Mouse (Mus musculus) cortical plate, adult 2 months (tissue): ENCODE measurements at regions not wholly inside any gene's neighbourhood (a gene's known extent, or its start where the extent isn't known, plus 50 kb on each side); places are given as distances from the start of the nearest gene placed in this dataset.

ENCODE experiments used
- H3K27ac ChIP-seq: fragments of 200-500 bp; 2 replicates; pipeline ENCODE4 v1.5.1; 2012; ENCODE audit warnings: low read length, control low read depth, inconsistent platforms; ENCODE audit not compliant: insufficient read depth
- H3K4me1 ChIP-seq: fragments of 200-500 bp; 2 replicates; pipeline ENCODE4 v1.6.1; 2011; ENCODE audit warnings: low read length; ENCODE audit not compliant: control insufficient read depth, insufficient read depth
- H3K4me3 ChIP-seq: fragments of 200-500 bp; 2 replicates; pipeline ENCODE4 v1.5.1; 2011; ENCODE audit warnings: mild to moderate bottlenecking, low read length, control low read depth; ENCODE audit not compliant: insufficient read depth
- CTCF ChIP-seq: fragments of 200-500 bp; IDR thresholded peaks from 2 replicates; pipeline ENCODE4 v1.5.1; 2011; ENCODE audit warnings: mild to moderate bottlenecking, control low read depth, low read length; ENCODE audit not compliant: insufficient read depth; ENCODE audit errors: extremely low read depth
- POLR2A ChIP-seq: fragments of 200-500 bp; IDR thresholded peaks from 2 replicates; pipeline ENCODE4 v1.6.1; 2011; ENCODE audit warnings: mild to moderate bottlenecking, low read length, control low read depth; ENCODE audit not compliant: insufficient read depth; ENCODE audit errors: extremely low read depth

DNA sequence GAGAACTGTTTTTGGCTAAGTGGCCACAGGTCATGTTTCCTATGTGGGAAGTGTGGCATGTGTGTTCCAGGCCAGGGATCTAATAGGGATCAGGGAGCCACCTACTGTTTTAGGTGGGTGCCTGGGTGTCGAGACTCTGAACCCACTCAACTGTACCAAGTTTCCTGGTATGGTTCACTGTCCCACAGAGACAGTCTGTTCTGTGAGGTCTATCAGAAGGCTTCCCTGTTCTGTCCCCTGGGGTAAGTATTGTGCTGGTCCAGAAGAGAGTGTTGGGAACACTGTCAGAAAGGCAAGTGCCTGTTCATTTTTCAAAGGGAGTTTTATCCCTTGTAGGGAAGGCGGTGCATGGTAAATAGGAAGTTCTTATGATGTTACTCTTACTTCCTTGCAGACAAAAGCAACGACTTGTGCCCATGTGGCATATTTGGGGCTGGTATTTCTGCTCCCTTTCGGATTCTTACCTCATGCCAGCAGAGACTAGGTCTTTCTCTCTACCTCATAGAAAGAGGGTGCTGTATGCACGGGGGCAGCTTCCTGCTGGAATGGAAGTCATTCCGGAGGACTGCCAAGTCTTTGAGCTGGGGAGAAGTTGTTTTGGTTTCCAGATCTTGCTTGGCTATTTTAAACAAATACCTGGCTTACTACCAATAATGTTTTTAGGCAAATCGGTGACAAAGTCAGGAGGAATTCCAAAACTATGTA, 377.7 kb upstream of the Mmadhc start:
- Histone ChIP-seq H3K4me3 (no peak overlapping the region), H3K4me1 (no peaks in the 10 kb centered on the region), H3K27ac (no peak overlapping the region)
- TF ChIP-seq CTCF (no peak), POLR2A (no peak)

DNA sequence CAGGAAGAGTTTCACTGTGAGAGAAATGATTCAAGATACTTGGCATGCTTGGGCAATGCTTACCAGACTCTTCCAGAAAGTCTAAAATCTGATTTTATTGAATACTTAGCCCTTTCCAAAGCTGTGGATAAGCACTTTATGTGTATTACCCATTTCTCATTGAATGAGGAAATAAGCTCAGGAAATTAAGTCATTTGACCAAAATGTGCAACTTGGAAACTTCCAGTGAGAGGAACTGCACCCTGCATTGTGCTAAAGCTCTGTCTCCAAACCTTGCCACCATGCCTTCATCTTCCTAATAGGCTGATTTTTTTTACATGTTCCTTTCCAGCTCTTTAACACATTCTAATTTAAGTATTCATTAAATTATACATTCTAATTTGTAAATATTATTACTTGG, 372.7 kb upstream of the Mmadhc start:
- H3K4me1 ChIP-seq: no peaks in the 10 kb centered on the region
- no peak overlapping the region for H3K4me3 ChIP-seq
- TF ChIP-seq POLR2A (no peak), CTCF (no peak)
- H3K27ac ChIP-seq: no peak overlapping the region

DNA sequence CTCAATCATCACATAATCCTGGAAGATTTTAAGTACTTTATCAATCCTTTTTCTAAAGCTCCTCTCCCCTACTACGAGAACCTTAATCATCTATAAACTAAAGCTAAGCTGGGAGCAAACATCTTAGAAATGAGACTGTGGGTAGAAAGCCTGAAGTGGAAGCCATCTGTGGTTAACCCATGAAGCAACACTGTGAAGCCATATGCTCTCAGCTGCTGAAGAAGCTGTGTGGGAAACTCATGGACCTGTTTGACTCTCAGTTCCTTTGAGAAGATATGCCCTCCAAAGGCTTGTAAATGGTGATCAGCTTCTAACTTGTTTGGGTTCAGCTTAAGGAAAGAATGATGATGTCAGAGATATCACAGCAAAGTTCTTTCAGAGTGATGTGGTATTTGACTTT, 372.2 kb upstream of the Mmadhc start:
- no peak overlapping the region for H3K27ac ChIP-seq
- TF ChIP-seq POLR2A: no peak
- no peaks in the 10 kb centered on the region for H3K4me1 ChIP-seq
- H3K4me3 ChIP-seq: no peak overlapping the region

DNA sequence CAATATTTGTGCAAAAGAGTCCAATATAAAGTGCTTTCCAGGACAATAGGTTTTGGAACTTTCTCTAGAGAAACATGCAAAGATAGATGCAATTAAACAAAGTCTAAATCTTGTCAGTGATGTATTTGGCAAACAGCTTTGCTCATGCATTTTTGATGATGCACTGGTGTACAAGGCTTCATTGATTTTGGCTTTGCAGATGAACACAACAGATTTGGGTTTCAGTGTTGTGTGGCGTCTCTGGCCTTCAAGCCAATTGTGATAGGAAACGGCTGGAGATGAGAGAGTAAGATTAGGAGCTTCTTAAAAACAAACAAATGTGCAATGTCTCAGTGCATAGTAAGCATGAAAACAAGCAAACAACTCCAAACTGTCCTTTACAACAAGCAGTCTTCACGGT, 370.6 kb upstream of the Mmadhc start:
- H3K27ac ChIP-seq: no peak overlapping the region
- H3K4me3 ChIP-seq: no peak overlapping the region
- no peaks in the 10 kb centered on the region for H3K4me1 ChIP-seq
- no peak for TF ChIP-seq CTCF
- TF ChIP-seq POLR2A: no peak

DNA sequence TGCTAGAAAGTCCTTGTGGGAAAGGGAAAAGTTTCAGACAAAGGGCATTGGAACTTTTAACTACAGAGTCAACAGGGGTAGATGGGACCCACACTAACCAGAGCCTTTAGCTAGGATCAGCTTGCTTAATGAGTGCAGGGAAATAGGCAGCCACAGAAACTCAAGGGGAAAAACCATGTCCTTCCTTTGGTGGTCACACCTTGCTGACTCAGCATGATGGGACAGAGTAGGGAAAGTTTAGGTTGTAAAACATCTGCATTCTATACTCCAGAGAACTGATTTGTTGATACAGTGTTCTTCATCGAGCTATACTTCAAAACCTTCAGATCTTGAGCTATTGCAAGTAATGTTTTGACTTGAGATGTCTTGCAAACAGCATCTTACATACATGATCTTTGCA, 365.9 kb upstream of the Mmadhc start:
- H3K4me1 ChIP-seq: no peaks in the 10 kb centered on the region
- no peak overlapping the region for H3K4me3 ChIP-seq
- H3K27ac ChIP-seq: no peak overlapping the region
- TF ChIP-seq CTCF: no peak
- TF ChIP-seq POLR2A: no peak

DNA sequence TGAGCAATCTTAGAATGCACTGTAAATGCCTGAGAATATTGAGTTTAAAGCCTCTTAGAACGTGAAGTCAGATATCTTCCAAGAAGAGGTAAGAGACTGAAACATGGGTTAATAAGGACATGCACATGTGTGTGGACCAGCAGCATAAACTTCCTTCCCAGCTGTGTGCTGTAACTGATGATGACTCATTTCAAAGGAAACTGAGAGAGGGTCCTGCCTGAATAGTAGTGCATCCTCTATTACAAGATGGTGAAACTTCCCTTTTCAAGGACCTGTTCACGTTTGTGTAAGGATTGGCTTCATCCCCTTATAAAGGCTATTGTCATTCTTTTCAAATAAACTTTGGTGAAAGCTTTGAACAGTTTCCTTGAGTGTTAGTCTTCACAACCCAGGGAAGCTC, 363.4 kb upstream of the Mmadhc start:
- no peaks in the 10 kb centered on the region for H3K4me1 ChIP-seq
- no peak overlapping the region for H3K4me3 ChIP-seq
- H3K27ac ChIP-seq: no peak overlapping the region
- TF ChIP-seq POLR2A (no peak), CTCF (no peak)

DNA sequence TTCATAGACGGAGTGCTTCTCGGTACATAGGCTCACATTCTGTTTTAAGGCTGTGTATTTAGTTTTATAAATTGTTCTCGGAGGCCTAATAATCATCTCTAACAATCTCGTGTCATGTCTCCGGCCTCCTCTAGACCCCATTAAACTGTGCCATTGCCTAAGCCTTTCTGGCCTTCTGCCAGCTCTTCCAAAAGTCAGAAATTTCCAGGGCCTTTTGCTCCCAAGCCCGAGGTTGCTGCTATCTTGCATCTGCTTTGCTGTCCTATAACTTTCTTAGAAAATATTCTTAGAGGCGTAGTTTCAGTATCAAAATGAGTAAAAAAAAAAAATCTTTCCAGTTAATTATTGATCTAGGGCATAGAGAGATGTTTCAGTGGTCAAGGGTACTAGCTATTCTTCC, 361.2 kb upstream of the Mmadhc start:
- TF ChIP-seq CTCF (no peak), POLR2A (no peak)
- H3K27ac ChIP-seq: no peak overlapping the region

DNA sequence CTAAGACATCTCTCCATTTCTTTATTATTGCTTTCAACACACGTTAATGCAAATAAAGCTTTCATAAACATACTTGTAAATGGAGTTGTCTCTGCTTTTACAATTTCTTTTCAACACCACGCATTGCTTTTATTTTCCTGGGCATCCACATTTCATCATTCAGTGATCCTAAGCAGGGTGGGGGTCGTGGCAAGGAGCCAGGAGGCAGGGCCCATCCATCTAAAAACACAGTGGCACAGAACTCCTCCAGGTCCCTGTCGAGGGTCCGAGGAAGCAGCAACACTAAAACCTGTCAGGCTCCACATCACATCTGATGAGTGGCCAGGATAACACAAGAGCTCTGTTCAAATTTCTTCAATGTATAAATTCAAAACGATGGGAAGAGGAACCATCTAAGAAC, 359.8 kb upstream of the Mmadhc start:
- Histone ChIP-seq H3K4me3 (no peak overlapping the region), H3K4me1 (no peaks in the 10 kb centered on the region), H3K27ac (no peak overlapping the region)
- no peak for TF ChIP-seq CTCF
- no peak for TF ChIP-seq POLR2A

More for the DNA sequence above, 361.2 kb upstream of the Mmadhc start:
- H3K4me3 ChIP-seq: no peak overlapping the region
- no peaks in the 10 kb centered on the region for H3K4me1 ChIP-seq

DNA sequence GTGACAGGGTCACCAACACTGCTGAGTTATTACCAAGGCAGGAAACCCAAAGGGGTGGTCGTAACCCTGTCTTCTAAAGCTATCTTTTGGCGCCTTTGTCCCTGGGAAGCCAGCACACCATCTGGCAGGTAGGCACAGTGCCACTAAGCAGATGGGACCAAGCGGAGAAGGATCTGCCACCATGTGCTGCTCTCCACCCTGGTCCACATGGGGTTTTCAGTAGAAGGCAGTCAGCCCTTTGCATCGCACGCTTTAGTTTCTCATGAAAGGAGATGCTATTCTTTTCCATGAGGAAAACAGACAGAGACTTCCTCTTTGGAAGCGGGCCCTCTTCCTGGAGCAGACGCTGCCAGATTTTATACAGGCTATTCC, 358.3 kb upstream of the Mmadhc start:
- H3K27ac ChIP-seq: no peak overlapping the region
- no peaks in the 10 kb centered on the region for H3K4me1 ChIP-seq
- no peak for TF ChIP-seq POLR2A
- TF ChIP-seq CTCF: no peak
- H3K4me3 ChIP-seq: no peak overlapping the region

DNA sequence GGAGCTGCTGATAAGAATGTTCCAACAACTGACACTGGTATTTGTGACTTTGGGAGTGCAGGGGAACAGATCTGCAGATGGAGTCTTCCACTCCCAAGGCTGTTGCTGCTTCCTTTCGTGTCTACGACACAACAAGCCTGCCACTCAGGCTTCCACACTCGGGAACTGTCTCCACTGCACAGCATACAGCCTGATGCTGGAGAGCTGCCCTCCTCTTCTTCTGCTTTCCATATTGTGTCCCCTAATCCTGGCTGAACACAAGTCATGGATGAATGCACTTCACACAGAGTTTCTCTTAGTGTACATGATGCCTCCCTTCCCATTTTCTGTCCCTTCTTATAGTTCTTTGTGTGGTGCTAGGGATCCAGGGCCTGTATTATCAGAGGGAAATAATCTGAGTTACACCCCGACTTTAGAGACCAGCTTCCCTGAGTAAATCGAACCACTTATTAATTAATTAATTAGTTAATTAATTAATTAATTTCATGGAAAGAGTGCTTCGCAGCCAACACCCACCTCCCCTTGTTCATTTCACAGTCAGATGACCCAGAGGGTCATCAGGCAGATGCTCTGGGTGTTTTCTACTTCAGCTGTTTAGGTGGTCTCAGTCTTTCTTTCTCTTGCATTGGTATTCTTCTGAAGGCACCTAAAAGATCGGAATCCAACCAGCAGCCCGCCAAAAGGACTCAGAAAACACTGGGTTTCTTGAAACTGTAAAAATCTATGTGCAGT, 357.8 kb upstream of the Mmadhc start:
- Histone ChIP-seq H3K4me3 (no peak overlapping the region), H3K27ac (no peak overlapping the region), H3K4me1 (no peaks in the 10 kb centered on the region)
- no peak for TF ChIP-seq POLR2A
- no peak for TF ChIP-seq CTCF

DNA sequence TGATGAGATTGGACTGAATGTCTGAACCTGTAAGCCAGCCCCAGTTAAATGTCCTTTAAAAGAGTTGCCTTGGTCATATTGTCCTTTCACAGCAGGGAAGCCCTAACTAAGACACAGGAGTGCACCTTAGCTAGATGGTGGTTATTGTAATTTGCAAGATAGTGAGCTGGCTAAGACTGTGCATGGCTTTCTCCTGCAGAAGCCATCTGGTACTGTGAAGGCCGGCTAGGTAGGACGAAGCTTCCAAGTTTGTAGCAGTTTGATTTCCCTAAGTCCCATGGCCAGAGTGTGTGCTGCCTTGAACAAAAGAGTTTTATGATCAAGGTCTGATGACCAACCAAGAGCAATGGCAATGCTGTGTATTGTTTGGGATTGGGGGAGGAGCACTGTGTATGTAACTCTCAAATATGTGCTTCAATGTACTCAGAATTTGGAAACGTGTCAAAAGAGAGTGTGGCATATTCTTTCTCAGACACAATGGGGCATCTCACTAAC, 356.6 kb upstream of the Mmadhc start:
- no peak overlapping the region for H3K27ac ChIP-seq
- TF ChIP-seq POLR2A: no peak
- TF ChIP-seq CTCF: no peak

More for the DNA sequence above, 356.6 kb upstream of the Mmadhc start:
- Histone ChIP-seq H3K4me1 (no peaks in the 10 kb centered on the region), H3K4me3 (no peak overlapping the region)
